Mouse (Mus musculus): ENCODE results near the gene Gm4871.

The Gm4871 gene

DNA sequence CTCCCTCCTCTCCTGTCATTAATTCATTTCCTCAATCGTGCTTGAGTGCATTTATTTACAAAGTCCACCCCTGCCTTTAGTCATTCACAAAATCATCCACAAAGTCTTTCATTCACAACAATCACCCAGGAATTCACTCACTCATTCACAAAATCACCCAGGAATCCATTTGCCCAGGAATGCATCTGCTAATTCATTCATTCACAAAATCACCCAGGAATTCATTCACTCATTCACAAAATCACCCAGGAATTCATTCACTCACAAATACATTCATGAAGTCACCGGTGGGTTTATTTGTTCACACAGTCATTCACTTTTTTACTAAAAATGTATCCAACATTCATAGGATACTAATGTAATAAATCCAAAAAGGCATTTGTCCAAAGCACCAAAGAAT lies 42.5 kb downstream of the Gm4871 start:
- no peak for DNase-seq

DNA sequence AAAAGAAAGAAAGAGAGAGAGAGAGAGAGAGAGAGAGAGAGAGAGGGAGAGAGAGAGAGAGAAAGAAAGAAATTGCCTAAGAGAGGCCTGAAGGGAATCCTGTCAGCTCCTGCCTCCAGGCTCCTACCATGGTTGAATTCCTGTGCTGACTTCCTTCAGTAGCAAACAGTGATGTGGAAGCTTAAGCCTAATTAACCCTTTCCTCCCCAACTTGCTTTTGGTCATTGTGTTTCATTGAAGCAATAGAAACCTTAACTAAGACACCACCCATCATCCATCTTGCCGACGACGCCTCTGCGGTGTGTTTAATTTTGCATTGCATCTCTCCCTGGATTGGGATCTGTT lies 43.5 kb downstream of the Gm4871 start:
- DNase-seq, result no peak

DNA sequence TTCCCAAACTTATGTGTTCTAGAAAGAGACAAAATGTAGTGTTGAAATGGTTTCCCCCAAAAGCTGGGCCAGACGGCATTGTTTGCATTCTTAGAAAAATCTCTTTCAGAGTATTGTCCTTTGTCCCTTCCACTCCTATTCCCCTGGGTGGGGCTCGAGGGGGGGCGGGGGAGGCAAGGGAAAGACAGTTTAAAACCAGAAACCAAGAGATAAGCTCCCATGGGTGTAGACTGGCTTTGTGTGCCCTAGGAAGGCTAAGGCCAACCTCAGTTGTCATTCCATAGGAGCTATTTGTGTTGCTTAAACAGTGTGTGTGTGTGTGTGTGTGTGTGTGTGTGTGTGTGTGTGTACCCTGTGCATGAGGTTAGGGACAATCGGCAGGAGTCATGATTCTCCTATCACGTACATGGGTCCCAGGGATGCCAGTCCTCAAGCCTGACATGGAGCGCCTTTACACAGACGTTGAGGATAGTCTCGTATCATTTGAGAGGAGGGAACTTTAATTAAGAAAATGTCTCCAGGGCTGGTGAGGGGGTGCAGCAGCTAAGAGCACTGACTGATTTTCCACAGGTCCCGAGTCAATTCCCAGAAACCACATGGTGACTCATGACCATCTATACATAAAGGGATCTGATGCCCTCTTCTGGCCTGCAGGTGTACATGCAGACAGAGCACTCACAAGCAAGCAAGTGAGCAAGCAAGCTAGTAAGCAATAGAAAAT lies 44.1 kb downstream of the Gm4871 start:
- peak; percentile 72 for DNase-seq

DNA sequence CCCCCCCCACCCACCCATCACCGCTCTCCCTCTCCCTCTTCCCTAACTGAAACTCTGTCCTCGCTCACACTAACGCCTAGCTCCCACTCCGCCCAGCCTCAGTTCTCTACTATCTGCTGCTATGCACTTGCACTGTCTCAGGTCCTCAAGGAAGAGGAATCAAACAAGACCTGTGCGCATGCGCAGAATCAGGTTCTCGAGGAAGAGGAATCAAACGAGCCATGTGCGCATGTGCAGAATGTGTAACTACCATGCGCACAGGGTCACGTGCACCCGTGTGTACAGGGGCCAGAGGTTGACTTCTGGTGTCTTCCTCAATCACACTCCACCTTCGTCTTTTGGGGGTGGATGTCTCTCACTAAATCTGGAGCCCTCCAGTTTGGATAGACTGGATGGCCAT lies 45.0 kb downstream of the Gm4871 start:
- no peak for DNase-seq

DNA sequence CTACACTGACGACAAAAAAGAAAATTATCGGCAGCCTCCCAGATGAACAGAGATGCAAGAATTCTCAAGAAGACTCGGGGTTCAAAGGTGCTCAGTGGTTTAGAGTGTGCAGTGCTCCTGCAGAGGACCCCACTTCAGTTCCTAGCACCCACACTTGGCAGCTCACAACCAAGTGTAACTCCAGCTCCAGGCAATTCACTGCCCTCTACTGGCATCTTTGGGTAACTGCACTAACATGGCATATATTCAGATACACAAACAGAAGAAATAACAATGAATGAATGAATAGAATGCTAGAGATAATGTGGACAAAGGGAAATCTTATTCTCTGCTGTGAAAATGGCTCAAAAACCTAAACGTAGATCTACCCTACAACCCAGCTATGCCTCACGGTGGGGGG lies 47.7 kb downstream of the Gm4871 start:
- DNase-seq, result no peak

DNA sequence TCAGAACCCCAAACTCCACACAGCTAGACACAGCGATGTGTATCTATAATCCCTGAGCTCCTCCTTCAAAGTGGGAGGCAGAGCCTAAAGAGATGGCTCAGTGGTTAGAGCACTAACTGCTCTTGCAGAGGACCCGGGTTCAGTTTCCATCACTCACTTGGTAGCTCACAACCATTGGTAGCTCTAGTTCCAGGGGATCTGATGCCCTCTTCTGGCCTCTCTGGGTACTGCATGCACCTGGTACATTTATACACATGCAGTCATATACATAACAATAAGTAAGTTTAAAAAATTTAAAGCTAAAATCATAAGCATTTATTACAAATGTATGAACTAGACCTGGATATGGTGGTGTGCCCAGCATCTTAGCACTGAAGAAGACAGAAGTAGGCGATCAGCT lies 49.3 kb downstream of the Gm4871 start:
- DNase-seq, result no peak
